8 mouse cellular contexts compared by ENCODE assay signal in the genomic region with DNA sequence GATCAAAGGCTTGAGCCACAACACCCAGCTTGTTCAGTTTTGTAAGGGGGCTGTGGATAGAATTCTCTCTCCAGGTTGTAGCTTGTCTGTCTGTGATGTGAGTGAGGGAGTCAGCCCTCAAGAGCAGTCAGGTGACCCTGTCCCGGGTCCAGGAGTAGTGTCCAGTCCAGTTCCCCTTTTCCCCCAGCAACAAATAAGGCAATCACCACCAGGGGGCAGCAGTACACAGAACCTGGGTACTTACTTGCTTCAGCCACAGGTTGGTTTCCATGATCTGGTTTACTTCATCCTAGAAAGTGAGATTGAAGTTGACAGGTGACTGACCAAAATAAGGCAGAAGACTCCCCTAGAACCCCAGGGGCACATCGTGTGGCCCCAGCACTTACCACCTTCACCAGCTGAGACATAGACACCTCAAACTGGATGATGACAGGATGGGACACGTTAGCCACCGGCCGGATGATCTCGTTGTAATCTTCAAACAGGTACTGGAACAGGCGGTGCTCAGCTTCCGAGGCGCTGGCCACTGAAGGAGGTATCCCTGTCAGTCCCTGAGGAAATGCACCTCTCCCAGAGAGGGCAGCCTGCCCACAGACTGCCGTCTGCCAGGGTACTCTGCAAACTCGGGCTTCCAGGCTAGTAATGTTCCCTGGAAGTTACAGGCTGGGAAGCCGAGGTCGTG. TPM values are rescaled to one million over a fixed set of nuclear protein-coding genes. Genes with fewer than 3 reads are reported as not detected.
A peak's percentile ranks its signal among the peaks of the same experiment; 100 is the strongest.
DNase-seq lines count a peak whose midpoint lies in the region; ATAC-seq lines count a peak whose summit lies in the region.

No protein-coding gene starts in this region.

- 0 out of 2 replicates have a peak, but pooled peaks cover 6% of the 10 kb centered on the region for H3K36me3 ChIP-seq in hindbrain, embryonic 10.5 days
- H3K36me3 ChIP-seq in hindbrain, embryonic 16.5 days (ENCODE audit: control insufficient read depth, insufficient read depth, low read length): no peaks in the 10 kb centered on the region
- no peaks in the 10 kb centered on the region for H3K36me3 ChIP-seq in hindbrain, embryonic 11.5 days (ENCODE audit: control insufficient read depth, insufficient read depth, low read length)

- no peak for ATAC-seq in hindbrain, embryonic 16.5 days
- ATAC-seq in hindbrain, embryonic 11.5 days (ENCODE audit: low FRiP score): 0 out of 2 replicates have a peak, but pooled peaks have one; percentile 12

- H3K4me2 ChIP-seq in hindbrain, embryonic 16.5 days (ENCODE audit: low read length): no peak overlapping the region
- H3K4me2 ChIP-seq in hindbrain, embryonic 11.5 days (replicated peaks; ENCODE audit: low read depth, low read length): no peak overlapping the region

- H3K27me3 ChIP-seq in hindbrain, embryonic 10.5 days (ENCODE audit: insufficient read depth, poor library complexity, severe bottlenecking): peaks cover 49% of the 10 kb centered on the region
- H3K27me3 ChIP-seq in hindbrain, embryonic 16.5 days (replicated peaks; ENCODE audit: control insufficient read depth, insufficient read depth, low read length): no peaks in the 10 kb centered on the region; the same call in 1 of the 2 replicates
- peaks cover 17% of the 10 kb centered on the region for H3K27me3 ChIP-seq in hindbrain, embryonic 11.5 days (ENCODE audit: control insufficient read depth, insufficient read depth, low read length)

- H3K9ac ChIP-seq in hindbrain, embryonic 16.5 days (ENCODE audit: low read depth, low read length): no peak overlapping the region
- no peak overlapping the region for H3K9ac ChIP-seq in hindbrain, embryonic 11.5 days (ENCODE audit: low read depth, low read length)

- WGBS in hindbrain, embryonic 10.5 days: 44% methylated on average over 13 of the region's 13 CpGs
- 34% methylated on average over 13 of the region's 13 CpGs for WGBS in hindbrain, embryonic 16.5 days
- WGBS in hindbrain, embryonic 11.5 days: 50% methylated on average over 13 of the region's 13 CpGs

- 0 out of 2 replicates have a peak overlapping the region, but pooled peaks have one; percentile 20 for H3K4me3 ChIP-seq in hindbrain, embryonic 10.5 days
- no peak overlapping the region for H3K4me3 ChIP-seq in hindbrain, embryonic 16.5 days (ENCODE audit: low read length)
- H3K4me3 ChIP-seq in hindbrain, embryonic 11.5 days (ENCODE audit: low read depth, low read length): no peak overlapping the region

- peak; percentile 83 for DNase-seq in hindbrain, embryonic 10.5 days (ENCODE audit: low spot score)
- peak; percentile 84 for DNase-seq in brain, adult 2 months (ENCODE audit: low read depth, low spot score)
- DNase-seq in fibroblast of lung, adult 2 months (ENCODE audit: low read depth): peak; percentile 23
- DNase-seq in hindbrain, embryonic 11.5 days (ENCODE audit: low spot score): peak; percentile 93
- DNase-seq in left cerebral cortex, adult 8-10 months (ENCODE audit: low spot score in 2 of 2): peak; percentile 13 to 60
- peak; percentile 65 to 80 for DNase-seq in natural killer cell, adult 2 months (ENCODE audit: low spot score in 2 of 2)
- peak; percentile 57 for DNase-seq in testis, postnatal 14 days (ENCODE audit: low spot score)

- no peaks in the 10 kb centered on the region for H3K9me3 ChIP-seq in hindbrain, embryonic 10.5 days
- H3K9me3 ChIP-seq in hindbrain, embryonic 16.5 days (ENCODE audit: control insufficient read depth, low read length): no peaks in the 10 kb centered on the region
- H3K9me3 ChIP-seq in hindbrain, embryonic 11.5 days (ENCODE audit: control insufficient read depth, low read length): no peaks in the 10 kb centered on the region

- H3K4me1 ChIP-seq in hindbrain, embryonic 10.5 days (replicated peaks): peaks cover 19% of the 10 kb centered on the region
- peaks cover 6% of the 10 kb centered on the region; the same call in 1 of the 2 replicates for H3K4me1 ChIP-seq in hindbrain, embryonic 16.5 days (ENCODE audit: control insufficient read depth, insufficient read depth, low read depth, low read length)
- no peaks in the 10 kb centered on the region for H3K4me1 ChIP-seq in hindbrain, embryonic 11.5 days (replicated peaks; ENCODE audit: control insufficient read depth, insufficient read depth, low read length)

- no peak overlapping the region for H3K27ac ChIP-seq in hindbrain, embryonic 10.5 days
- H3K27ac ChIP-seq in hindbrain, embryonic 16.5 days (ENCODE audit: low read depth, low read length): no peak overlapping the region
- no peak overlapping the region for H3K27ac ChIP-seq in hindbrain, embryonic 11.5 days (ENCODE audit: low read depth, low read length)

RNA-seq across cellular contexts. Expression of a gene that starts 2.3 kb away (rescaled TPM):
- polyA plus RNA-seq in hindbrain, embryonic 10.5 days (2016; fragmentation: Nextera tagmentation; extraction: Ambion mirVana): 13.7 and 17.3 TPM in 2 replicates
- polyA plus RNA-seq in hindbrain, embryonic 16.5 days (2015; fragmentation: Nextera tagmentation; extraction: Ambion mirVana): 18.8 and 20.2 TPM in 2 replicates
- 25.0 and 26.4 TPM in 2 replicates for polyA plus RNA-seq in hindbrain, embryonic 11.5 days (2014; fragmentation: Nextera tagmentation; extraction: Ambion mirVana)
- total RNA-seq in left cerebral cortex, adult 8-10 months (2022): 1 to 10 TPM in 1 of 4 experiments, under 1 TPM in 3; 0.57 to 1.1 (median 0.71) TPM

RNA-seq across cellular contexts. Expression of a gene that starts 24.5 kb away (rescaled TPM):
- polyA plus RNA-seq in hindbrain, embryonic 10.5 days (2016; fragmentation: Nextera tagmentation; extraction: Ambion mirVana): 3.2 and 4.4 TPM in 2 replicates
- polyA plus RNA-seq in hindbrain, embryonic 16.5 days (2015; fragmentation: Nextera tagmentation; extraction: Ambion mirVana): 1.5 and 1.6 TPM in 2 replicates
- polyA plus RNA-seq in hindbrain, embryonic 11.5 days (2014; fragmentation: Nextera tagmentation; extraction: Ambion mirVana): 3.2 and 3.9 TPM in 2 replicates
- under 1 TPM; 0.14 to 0.44 (median 0.19) TPM for total RNA-seq in left cerebral cortex, adult 8-10 months (2022)

RNA-seq across cellular contexts. Expression of a gene that starts 43.4 kb away (rescaled TPM):
- 2.3 and 3.4 TPM in 2 replicates for polyA plus RNA-seq in hindbrain, embryonic 10.5 days (2016; fragmentation: Nextera tagmentation; extraction: Ambion mirVana)
- 0.86 and 3.7 TPM in 2 replicates for polyA plus RNA-seq in hindbrain, embryonic 16.5 days (2015; fragmentation: Nextera tagmentation; extraction: Ambion mirVana)
- 4.9 and 5.4 TPM in 2 replicates for polyA plus RNA-seq in hindbrain, embryonic 11.5 days (2014; fragmentation: Nextera tagmentation; extraction: Ambion mirVana)
- total RNA-seq in left cerebral cortex, adult 8-10 months (2022): 1 to 10 TPM; 3.7 to 5.8 (median 5.1) TPM

Comparison
In these comparisons a context has a peak if more than half of its experiments do, and no peak if none do; other contexts are left out.
1. DNase-seq: peak in every context shown above with its lines; median percentile 93 in hindbrain, embryonic 11.5 days; 84 in brain, adult 2 months; 83 in hindbrain, embryonic 10.5 days; 72 in natural killer cell, adult 2 months; 57 in testis, postnatal 14 days; 36 in left cerebral cortex, adult 8-10 months; 23 in fibroblast of lung, adult 2 months.